Mouse (Mus musculus): Measurements from ENCODE around the gene Rnf187. TPM values are rescaled to one million over a fixed set of nuclear protein-coding genes. Genes with fewer than 3 reads are reported as not detected.

Gene Rnf187
- polyA plus RNA-seq, 1 experiment from 2014 or later = 211 TPM

GRCm38 (mm10) chr11:58979661-58980060, 40.9 kb upstream of the Rnf187 start:
- no peak overlapping the region for H3K27ac ChIP-seq (ENCODE audit: low read length)
- H3K4me3 ChIP-seq (ENCODE audit: low read depth, low read length) = peak overlapping the region; percentile 96
- H3K4me2 ChIP-seq (replicated peaks; ENCODE audit: low read depth, low read length) = peak overlapping the region; percentile 99
- no peaks in the 10 kb centered on the region for H3K27me3 ChIP-seq (ENCODE audit: control insufficient read depth, insufficient read depth, low read length)
- peaks cover 17% of the 10 kb centered on the region for H3K4me1 ChIP-seq (ENCODE audit: control insufficient read depth, insufficient read depth, low read length)
- ATAC-seq (ENCODE audit: insufficient number of reproducible peaks, insufficient read depth, low FRiP score, low read depth) = no peak
- WGBS = 69% methylated on average over 7 of the region's 7 CpGs
- H3K9me3 ChIP-seq (ENCODE audit: control insufficient read depth, low read depth, low read length) = no peaks in the 10 kb centered on the region
- H3K9ac ChIP-seq (replicated peaks; ENCODE audit: low read depth, low read length) = peak overlapping the region; percentile 29
- H3K36me3 ChIP-seq (ENCODE audit: control insufficient read depth, insufficient read depth, low read length) = peaks cover 12% of the 10 kb centered on the region; the same call in 1 of the 2 replicates

GRCm38 (mm10) chr11:58979183-58979582, 40.5 kb upstream of the Rnf187 start:
- Histone ChIP-seq H3K4me2 (replicated peaks; ENCODE audit: low read depth, low read length) (peak overlapping the region; percentile 99), H3K36me3 (ENCODE audit: control insufficient read depth, insufficient read depth, low read length) (peaks cover 10% of the 10 kb centered on the region; the same call in 1 of the 2 replicates), H3K27me3 (ENCODE audit: control insufficient read depth, insufficient read depth, low read length) (no peaks in the 10 kb centered on the region), H3K4me1 (ENCODE audit: control insufficient read depth, insufficient read depth, low read length) (peaks cover 17% of the 10 kb centered on the region), H3K9ac (replicated peaks; ENCODE audit: low read depth, low read length) (peak overlapping the region; percentile 29), H3K9me3 (ENCODE audit: control insufficient read depth, low read depth, low read length) (no peaks in the 10 kb centered on the region), H3K27ac (ENCODE audit: low read length) (no peak overlapping the region), H3K4me3 (ENCODE audit: low read depth, low read length) (peak overlapping the region; percentile 96)
- 75% methylated on average over 3 of the region's 3 CpGs for WGBS
- no peak for ATAC-seq (ENCODE audit: insufficient number of reproducible peaks, insufficient read depth, low FRiP score, low read depth)

DNA sequence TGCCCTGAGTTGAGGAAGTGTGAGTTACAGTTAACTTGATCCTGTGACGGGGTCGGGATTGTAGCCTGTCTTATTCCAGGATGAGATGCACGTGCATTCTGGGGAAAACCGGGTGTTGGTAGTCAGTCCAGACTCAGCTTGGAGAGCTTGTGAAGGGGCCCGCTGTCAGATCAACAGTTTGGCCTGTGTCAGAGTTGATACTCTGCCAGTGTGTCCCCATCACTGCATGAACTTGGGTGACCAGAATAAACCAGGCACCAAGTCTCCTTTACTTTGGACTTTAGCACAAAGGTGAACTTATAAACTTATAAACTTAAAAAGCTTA, 40.0 kb upstream of the Rnf187 start:
- WGBS = under 1% methylated on average over 5 of the region's 5 CpGs
- ATAC-seq (ENCODE audit: insufficient number of reproducible peaks, insufficient read depth, low FRiP score, low read depth) = no peak
- no peak overlapping the region for H3K27ac ChIP-seq (ENCODE audit: low read length)
- H3K4me2 ChIP-seq (replicated peaks; ENCODE audit: low read depth, low read length) = peak overlapping the region; percentile 99
- H3K9me3 ChIP-seq (ENCODE audit: control insufficient read depth, low read depth, low read length) = no peaks in the 10 kb centered on the region
- peak overlapping the region; percentile 96 for H3K4me3 ChIP-seq (ENCODE audit: low read depth, low read length)
- H3K4me1 ChIP-seq (ENCODE audit: control insufficient read depth, insufficient read depth, low read length) = peaks cover 17% of the 10 kb centered on the region
- H3K36me3 ChIP-seq (ENCODE audit: control insufficient read depth, insufficient read depth, low read length) = peaks cover 10% of the 10 kb centered on the region; the same call in 1 of the 2 replicates
- H3K9ac ChIP-seq (replicated peaks; ENCODE audit: low read depth, low read length) = peak overlapping the region; percentile 95
- no peaks in the 10 kb centered on the region for H3K27me3 ChIP-seq (ENCODE audit: control insufficient read depth, insufficient read depth, low read length)

GRCm38 (mm10) chr11:58978027-58978705, 39.5 kb upstream of the Rnf187 start, which contains the start of gene Trim11:
TSS of gene Trim11 (plus strand) at chr11:58978093.
- Histone ChIP-seq H3K27me3 (ENCODE audit: control insufficient read depth, insufficient read depth, low read length) (no peaks in the 10 kb centered on the region), H3K27ac (ENCODE audit: low read length) (peak within 1 kb of the TSS; percentile 81), H3K36me3 (ENCODE audit: control insufficient read depth, insufficient read depth, low read length) (peaks cover 10% of the 10 kb centered on the region; the same call in 1 of the 2 replicates), H3K4me1 (ENCODE audit: control insufficient read depth, insufficient read depth, low read length) (peaks cover 17% of the 10 kb centered on the region), H3K4me2 (replicated peaks; ENCODE audit: low read depth, low read length) (peak within 1 kb of the TSS; percentile 99), H3K9me3 (ENCODE audit: control insufficient read depth, low read depth, low read length) (no peaks in the 10 kb centered on the region), H3K9ac (replicated peaks; ENCODE audit: low read depth, low read length) (peak within 1 kb of the TSS; percentile 95), H3K4me3 (ENCODE audit: low read depth, low read length) (peak within 1 kb of the TSS; percentile 96)
- WGBS = under 1% methylated on average over 64 of the region's 64 CpGs
- ATAC-seq (ENCODE audit: insufficient number of reproducible peaks, insufficient read depth, low FRiP score, low read depth) = peak; percentile 43

GRCm38 (mm10) chr11:58977607-58978026, 38.9 kb upstream of the Rnf187 start:
- H3K4me2 ChIP-seq (replicated peaks; ENCODE audit: low read depth, low read length) = peak overlapping the region; percentile 99
- no peak for ATAC-seq (ENCODE audit: insufficient number of reproducible peaks, insufficient read depth, low FRiP score, low read depth)
- WGBS = under 1% methylated on average over 21 of the region's 21 CpGs

DNA sequence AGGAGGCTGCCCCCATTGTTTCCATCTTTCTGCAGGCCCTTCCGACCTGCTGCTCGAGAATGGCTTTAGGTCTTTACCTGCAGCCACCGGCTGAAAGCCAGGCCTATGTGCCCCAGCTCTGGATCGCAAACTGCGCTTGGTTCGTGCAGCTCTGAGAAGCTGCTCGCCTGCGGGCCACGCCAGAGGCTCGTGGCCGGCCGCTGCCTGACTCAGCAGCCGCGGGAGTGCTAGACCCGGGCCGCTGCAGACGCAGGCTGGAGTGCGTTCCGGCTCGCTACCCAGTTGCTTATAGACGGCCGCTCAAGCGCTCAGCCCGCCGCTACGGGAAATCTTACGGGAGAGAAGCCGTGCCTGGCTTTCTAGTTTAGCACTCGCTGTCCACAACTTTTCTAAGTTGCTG, 38.4 kb upstream of the Rnf187 start:
- Histone ChIP-seq H3K27me3 (ENCODE audit: control insufficient read depth, insufficient read depth, low read length) (no peaks in the 10 kb centered on the region), H3K9me3 (ENCODE audit: control insufficient read depth, low read depth, low read length) (no peaks in the 10 kb centered on the region), H3K4me2 (replicated peaks; ENCODE audit: low read depth, low read length) (peak overlapping the region; percentile 99), H3K36me3 (ENCODE audit: control insufficient read depth, insufficient read depth, low read length) (peaks cover 3% of the 10 kb centered on the region; the same call in 1 of the 2 replicates), H3K9ac (replicated peaks; ENCODE audit: low read depth, low read length) (peak overlapping the region; percentile 95), H3K27ac (ENCODE audit: low read length) (peak overlapping the region; percentile 81; the same call in 1 of the 2 replicates), H3K4me1 (ENCODE audit: control insufficient read depth, insufficient read depth, low read length) (peaks cover 17% of the 10 kb centered on the region), H3K4me3 (ENCODE audit: low read depth, low read length) (peak overlapping the region; percentile 96)
- ATAC-seq (ENCODE audit: insufficient number of reproducible peaks, insufficient read depth, low FRiP score, low read depth) = no peak
- WGBS = under 1% methylated on average over 29 of the region's 29 CpGs

More at GRCm38 (mm10) chr11:58977607-58978026, 38.9 kb upstream of the Rnf187 start:
- Histone ChIP-seq H3K9ac (replicated peaks; ENCODE audit: low read depth, low read length) (peak overlapping the region; percentile 95), H3K27ac (ENCODE audit: low read length) (peak overlapping the region; percentile 81), H3K9me3 (ENCODE audit: control insufficient read depth, low read depth, low read length) (no peaks in the 10 kb centered on the region), H3K4me3 (ENCODE audit: low read depth, low read length) (peak overlapping the region; percentile 96), H3K4me1 (ENCODE audit: control insufficient read depth, insufficient read depth, low read length) (peaks cover 17% of the 10 kb centered on the region), H3K36me3 (ENCODE audit: control insufficient read depth, insufficient read depth, low read length) (peaks cover 7% of the 10 kb centered on the region; the same call in 1 of the 2 replicates), H3K27me3 (ENCODE audit: control insufficient read depth, insufficient read depth, low read length) (no peaks in the 10 kb centered on the region)

GRCm38 (mm10) chr11:58974414-58974813, 35.7 kb upstream of the Rnf187 start:
- no peaks in the 10 kb centered on the region for H3K9me3 ChIP-seq (ENCODE audit: control insufficient read depth, low read depth, low read length)
- 78% methylated on average over 3 of the region's 3 CpGs for WGBS

GRCm38 (mm10) chr11:58971796-58972195, 33.1 kb upstream of the Rnf187 start:
- Histone ChIP-seq H3K4me3 (ENCODE audit: low read depth, low read length) (no peak overlapping the region), H3K27ac (ENCODE audit: low read length) (no peak overlapping the region), H3K4me1 (ENCODE audit: control insufficient read depth, insufficient read depth, low read length) (no peaks in the 10 kb centered on the region), H3K4me2 (replicated peaks; ENCODE audit: low read depth, low read length) (no peak overlapping the region), H3K36me3 (ENCODE audit: control insufficient read depth, insufficient read depth, low read length) (no peaks in the 10 kb centered on the region; the same call in 1 of the 2 replicates), H3K27me3 (ENCODE audit: control insufficient read depth, insufficient read depth, low read length) (no peaks in the 10 kb centered on the region), H3K9me3 (ENCODE audit: control insufficient read depth, low read depth, low read length) (no peaks in the 10 kb centered on the region), H3K9ac (replicated peaks; ENCODE audit: low read depth, low read length) (no peak overlapping the region)
- WGBS = 96% methylated on average over 3 of the region's 3 CpGs
- ATAC-seq (ENCODE audit: insufficient number of reproducible peaks, insufficient read depth, low FRiP score, low read depth) = no peak

More at GRCm38 (mm10) chr11:58974414-58974813, 35.7 kb upstream of the Rnf187 start:
- Histone ChIP-seq H3K27ac (ENCODE audit: low read length) (no peak overlapping the region), H3K4me2 (replicated peaks; ENCODE audit: low read depth, low read length) (no peak overlapping the region), H3K27me3 (ENCODE audit: control insufficient read depth, insufficient read depth, low read length) (no peaks in the 10 kb centered on the region), H3K4me1 (ENCODE audit: control insufficient read depth, insufficient read depth, low read length) (peaks cover 8% of the 10 kb centered on the region), H3K4me3 (ENCODE audit: low read depth, low read length) (no peak overlapping the region), H3K36me3 (ENCODE audit: control insufficient read depth, insufficient read depth, low read length) (no peaks in the 10 kb centered on the region; the same call in 1 of the 2 replicates), H3K9ac (replicated peaks; ENCODE audit: low read depth, low read length) (no peak overlapping the region)
- no peak for ATAC-seq (ENCODE audit: insufficient number of reproducible peaks, insufficient read depth, low FRiP score, low read depth)

Data from stomach, embryonic 14.5 days (tissue).